ENCODE assay signal across 19 mouse cellular contexts in the genomic region with DNA sequence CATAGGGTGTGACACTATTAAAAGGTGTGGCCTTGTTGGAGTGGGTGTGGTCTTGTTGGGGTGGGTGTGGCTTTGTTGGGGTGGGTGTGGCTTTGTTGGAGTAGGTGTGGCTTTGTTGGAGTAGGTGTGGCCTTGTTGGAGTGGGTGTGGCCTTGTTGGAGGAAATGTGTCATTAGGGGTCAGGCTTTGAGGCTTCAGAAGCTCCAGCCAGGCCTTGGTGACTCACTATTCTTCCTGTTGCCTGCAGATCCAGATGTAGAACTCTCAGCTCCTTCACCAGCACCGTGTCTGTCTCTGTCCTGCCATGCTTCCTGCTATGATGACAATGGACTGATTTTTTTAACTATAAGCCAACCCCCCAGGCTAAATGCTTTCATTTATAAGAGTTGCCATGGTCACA. TPM values are rescaled to one million over a fixed set of nuclear protein-coding genes. Genes with fewer than 3 reads are reported as not detected.
DNase-seq lines count a peak whose midpoint lies in the region; ATAC-seq and TF ChIP-seq lines count a peak whose summit lies in the region.
"Had no signal": no experiment of that assay in that cellular context is flagged by ENCODE, and none has a peak within 500 bp of the region (broad histone marks: within the 10 kb centered on the region; RNA-seq: fewer than 3 reads in every experiment).

No protein-coding gene starts in this region.

- H3K9me3 ChIP-seq in liver, postnatal 0 days (ENCODE audit: low read length): peaks cover 2% of the 10 kb centered on the region; the same call in 1 of the 2 replicates
- H3K9me3 ChIP-seq in liver, embryonic 11.5 days (ENCODE audit: control insufficient read depth, low read length): no peaks in the 10 kb centered on the region; the same call in 1 of the 2 replicates
- H3K9me3 ChIP-seq: heart, embryonic 10.5 days; liver, embryonic 15.5 days had no signal

- no peak for TF ChIP-seq CTCF in liver, postnatal 0 days (IDR thresholded peaks at IDR 0.05; ENCODE audit: low read depth)

- no peak overlapping the region for H3K4me2 ChIP-seq in liver, postnatal 0 days (ENCODE audit: low read depth, low read length)
- H3K4me2 ChIP-seq in liver, embryonic 11.5 days: no peak overlapping the region
- H3K4me2 ChIP-seq: liver, embryonic 15.5 days; midbrain, embryonic 11.5 days had no signal

- H3K36me3 ChIP-seq in liver, postnatal 0 days (replicated peaks; ENCODE audit: insufficient read depth, low read length): no peaks in the 10 kb centered on the region
- no peaks in the 10 kb centered on the region for H3K36me3 ChIP-seq in liver, embryonic 11.5 days (ENCODE audit: control insufficient read depth, insufficient read depth, low read length)
- H3K36me3 ChIP-seq: heart, embryonic 10.5 days; liver, embryonic 15.5 days had no signal

- DNase-seq in adrenal gland, postnatal 14 days: peak; percentile 51
- no peak for DNase-seq in adrenal gland, postnatal 10 days
- no peak for DNase-seq in liver, postnatal 0 days
- DNase-seq in liver, embryonic 11.5 days (ENCODE audit: low spot score): no peak
- peak; percentile 53 for DNase-seq in ZHBTc4 (ENCODE audit: low read depth, low spot score)
- DNase-seq in natural killer cell, adult 2 months (ENCODE audit: low spot score in 2 of 2): peak; percentile 73 to 75
- no peak for DNase-seq in Muller cell, postnatal 12 days (ENCODE audit: inconsistent ontology term)
- DNase-seq in kidney, adult 8-10 months: no peak
- DNase-seq: cerebellum, adult 9-10 months; gastrocnemius, adult 2 months; kidney, adult 11 months; lung, postnatal 36 days; right cerebral cortex, postnatal 4 days; thymus, adult 2 months had no signal

- 0 out of 2 replicates have a peak, but pooled peaks cover 2% of the 10 kb centered on the region for H3K27me3 ChIP-seq in liver, postnatal 0 days (ENCODE audit: insufficient read depth, low read length)
- H3K27me3 ChIP-seq in liver, embryonic 11.5 days (replicated peaks; ENCODE audit: control insufficient read depth, insufficient read depth, low read length): 0 out of 2 replicates have a peak, but pooled peaks cover 2% of the 10 kb centered on the region
- H3K27me3 ChIP-seq: Patski had no signal

- WGBS in liver, postnatal 0 days (ENCODE audit: insufficient replicate concordance): 29% methylated on average over 1 of the region's 1 CpGs
- 41% methylated on average over 1 of the region's 1 CpGs for WGBS in liver, embryonic 11.5 days

- TF ChIP-seq EP300 in liver, postnatal 0 days (IDR thresholded peaks at IDR 0.05; ENCODE audit: low read depth): no peak

- no peak overlapping the region for H3K4me3 ChIP-seq in liver, postnatal 0 days (ENCODE audit: low read depth, low read length)
- H3K4me3 ChIP-seq in liver, embryonic 11.5 days (ENCODE audit: low read depth, low read length): no peak overlapping the region
- H3K4me3 ChIP-seq: embryonic facial prominence, embryonic 10.5 days; gastrocnemius, adult 2 months; heart, embryonic 10.5 days; liver, embryonic 15.5 days had no signal

- peak; percentile 41; the same call in 1 of the 2 replicates for ATAC-seq in liver, postnatal 0 days
- no peak; the same call in 1 of the 2 replicates for ATAC-seq in liver, embryonic 11.5 days (replicated peaks; ENCODE audit: low FRiP score)

- peaks cover 10% of the 10 kb centered on the region for H3K4me1 ChIP-seq in liver, postnatal 0 days (ENCODE audit: insufficient read depth)
- H3K4me1 ChIP-seq in liver, embryonic 11.5 days (replicated peaks; ENCODE audit: control insufficient read depth, insufficient read depth, low read length): 0 out of 2 replicates have a peak, but pooled peaks cover 4% of the 10 kb centered on the region

- H3K9ac ChIP-seq in liver, postnatal 0 days (replicated peaks): no peak overlapping the region
- H3K9ac ChIP-seq in liver, embryonic 11.5 days (ENCODE audit: low read depth, low read length): no peak overlapping the region
- H3K9ac ChIP-seq: liver, embryonic 15.5 days had no signal

- H3K27ac ChIP-seq in liver, postnatal 0 days (ENCODE audit: low read depth): no peak overlapping the region
- no peak overlapping the region for H3K27ac ChIP-seq in liver, embryonic 11.5 days (ENCODE audit: low read depth, low read length)
- H3K27ac ChIP-seq: embryonic facial prominence, embryonic 10.5 days; heart, embryonic 10.5 days; liver, embryonic 15.5 days had no signal

RNA-seq across cellular contexts. Expression of a gene that starts 19.8 kb away (rescaled TPM):
- total RNA-seq in adrenal gland, postnatal 14 days (2021): 31.1 and 33.7 TPM in 2 replicates
- total RNA-seq in adrenal gland, postnatal 10 days (2021): 10 to 100 TPM; 27.1 to 28.4 TPM
- polyA plus RNA-seq in liver, postnatal 0 days (2015; fragmentation: Nextera tagmentation; extraction: Ambion mirVana): 8.3 and 9.8 TPM in 2 replicates
- polyA plus RNA-seq in liver, embryonic 11.5 days (2014; fragmentation: Nextera tagmentation; extraction: Ambion mirVana): 30.4 and 33.8 TPM in 2 replicates

Comparison
In these comparisons a context has a peak if more than half of its experiments do, and no peak if none do; other contexts are left out.
1. DNase-seq: peak in adrenal gland, postnatal 14 days (single experiment), ZHBTc4 (single experiment) and natural killer cell, adult 2 months (2 of 2); none in adrenal gland, postnatal 10 days (single experiment), liver, postnatal 0 days (single experiment), liver, embryonic 11.5 days (single experiment), Muller cell, postnatal 12 days (single experiment) and kidney, adult 8-10 months (0 of 2).